Mouse (Mus musculus) cortical plate, adult 2 months (tissue): ENCODE data around the gene Cnksr3. TPM values are rescaled to one million over a fixed set of nuclear protein-coding genes. Genes with fewer than 3 reads are reported as not detected.

ENCODE experiments used
- H3K27ac ChIP-seq: fragments of 200-500 bp; 2 replicates; pipeline ENCODE4 v1.5.1; 2012; ENCODE audit warnings: low read length, control low read depth, inconsistent platforms; ENCODE audit not compliant: insufficient read depth
- H3K4me1 ChIP-seq: fragments of 200-500 bp; 2 replicates; pipeline ENCODE4 v1.6.1; 2011; ENCODE audit warnings: low read length; ENCODE audit not compliant: control insufficient read depth, insufficient read depth
- H3K4me3 ChIP-seq: fragments of 200-500 bp; 2 replicates; pipeline ENCODE4 v1.5.1; 2011; ENCODE audit warnings: mild to moderate bottlenecking, low read length, control low read depth; ENCODE audit not compliant: insufficient read depth
- CTCF ChIP-seq: fragments of 200-500 bp; IDR thresholded peaks from 2 replicates; pipeline ENCODE4 v1.5.1; 2011; ENCODE audit warnings: mild to moderate bottlenecking, control low read depth, low read length; ENCODE audit not compliant: insufficient read depth; ENCODE audit errors: extremely low read depth
- POLR2A ChIP-seq: fragments of 200-500 bp; IDR thresholded peaks from 2 replicates; pipeline ENCODE4 v1.6.1; 2011; ENCODE audit warnings: mild to moderate bottlenecking, low read length, control low read depth; ENCODE audit not compliant: insufficient read depth; ENCODE audit errors: extremely low read depth
- polyA plus RNA-seq: library from polyadenylated mRNA; depleted of rRNA; stranded (reverse); fragments of >200 nt; gene quantifications from 2 replicates; pipeline ENCODE4 v1.2.3, GENCODE M21; 2012; rRNA removed

The Cnksr3 gene
- 5.8 and 7.0 TPM in 2 replicates for polyA plus RNA-seq

DNA sequence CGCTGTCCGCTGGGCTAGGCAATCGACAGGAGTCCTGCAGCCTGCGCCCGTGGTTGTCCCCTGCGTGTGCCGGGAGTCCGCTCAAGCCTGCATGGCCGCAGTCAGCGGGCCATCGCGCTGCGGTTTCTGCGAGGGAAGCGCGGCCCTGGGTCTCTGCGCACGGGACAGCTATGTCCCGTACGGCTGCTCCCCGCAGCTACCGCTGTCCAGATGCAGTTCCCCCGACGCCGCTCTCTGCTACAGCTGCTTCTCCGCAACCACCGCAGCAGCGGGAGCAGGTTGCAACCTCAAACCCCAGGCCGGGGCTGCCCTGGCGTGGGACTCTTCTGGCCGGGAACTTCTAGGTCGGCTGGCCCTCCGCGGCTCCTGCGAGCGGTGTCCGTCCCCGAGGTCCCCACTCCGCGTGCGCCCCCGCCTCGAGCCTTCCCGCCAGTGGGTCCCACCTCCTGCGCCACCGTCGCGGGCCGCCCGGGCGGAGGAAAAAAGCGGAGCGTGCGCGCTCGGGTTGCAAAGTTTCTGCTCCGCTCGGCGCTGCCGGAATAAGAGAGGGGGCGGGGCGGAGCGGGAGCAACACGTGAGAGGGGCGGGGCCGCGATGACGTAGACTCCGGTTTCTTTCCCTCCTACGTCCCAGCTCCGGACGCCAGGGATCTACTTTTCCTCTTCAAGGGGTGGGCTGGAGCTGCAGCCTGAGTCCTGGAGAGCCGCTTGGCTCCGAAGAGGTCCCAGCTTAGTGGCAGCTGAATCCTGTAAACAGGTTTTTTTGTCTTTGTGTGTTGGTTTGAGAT is at the start of gene Cnksr3:
Gene Cnksr3 (minus strand): TSS at position 542 of the 787 bp plus-strand sequence.
- Histone ChIP-seq H3K27ac (peak within 1 kb of the TSS; percentile 93), H3K4me3 (peak within 1 kb of the TSS; percentile 44), H3K4me1 (0 out of 2 replicates have a peak, but pooled peaks cover 2% of the 10 kb centered on the region)
- TF ChIP-seq CTCF (no peak), POLR2A (peak; percentile 64)

DNA sequence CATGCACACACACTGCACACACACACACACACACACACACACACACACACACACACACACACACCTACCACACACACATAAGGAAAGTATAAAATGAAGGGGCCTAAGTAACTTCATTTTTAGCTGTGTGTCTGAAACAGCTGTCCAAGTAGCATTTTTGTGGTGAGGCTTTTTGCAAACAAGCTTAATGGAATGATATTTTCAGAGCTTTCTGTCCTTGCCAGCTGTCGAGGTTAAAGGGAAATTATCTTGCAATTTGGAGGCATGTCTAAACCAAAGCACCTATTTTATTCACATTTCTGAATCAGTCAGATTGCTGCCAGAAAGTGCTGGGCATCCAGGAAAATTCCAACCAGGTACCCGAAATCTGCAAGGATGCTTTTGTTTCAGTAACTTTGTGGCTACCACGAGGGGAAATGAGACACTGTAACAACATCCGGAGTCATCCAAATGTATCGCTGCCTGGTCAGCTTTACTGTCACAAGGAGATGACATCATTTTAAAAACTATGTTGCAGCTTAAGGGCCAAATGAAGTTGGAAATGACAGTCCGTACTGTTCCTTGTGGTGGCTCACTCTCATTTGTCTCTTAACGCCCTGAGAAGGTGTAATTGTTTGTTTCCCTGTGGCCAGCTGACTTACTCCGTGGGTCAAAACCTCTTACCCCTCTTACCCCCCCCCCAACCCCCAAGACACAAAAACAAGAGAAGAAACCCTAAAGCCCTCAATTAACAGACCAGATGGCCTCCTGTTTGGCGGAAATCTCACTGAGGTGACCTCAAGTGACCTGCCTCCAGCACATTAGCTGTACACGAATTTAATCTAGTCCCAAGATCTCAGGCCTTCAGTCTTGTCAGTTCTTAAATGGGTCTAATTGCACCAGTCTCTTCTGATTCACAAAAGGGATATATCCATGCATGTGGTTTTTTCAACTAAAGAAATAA is 48.4 kb upstream of the Cnksr3 start:
- H3K4me3 ChIP-seq: no peak overlapping the region
- TF ChIP-seq POLR2A: no peak
- no peak for TF ChIP-seq CTCF
- 0 out of 2 replicates have a peak, but pooled peaks cover 1% of the 10 kb centered on the region for H3K4me1 ChIP-seq
- no peak overlapping the region for H3K27ac ChIP-seq

DNA sequence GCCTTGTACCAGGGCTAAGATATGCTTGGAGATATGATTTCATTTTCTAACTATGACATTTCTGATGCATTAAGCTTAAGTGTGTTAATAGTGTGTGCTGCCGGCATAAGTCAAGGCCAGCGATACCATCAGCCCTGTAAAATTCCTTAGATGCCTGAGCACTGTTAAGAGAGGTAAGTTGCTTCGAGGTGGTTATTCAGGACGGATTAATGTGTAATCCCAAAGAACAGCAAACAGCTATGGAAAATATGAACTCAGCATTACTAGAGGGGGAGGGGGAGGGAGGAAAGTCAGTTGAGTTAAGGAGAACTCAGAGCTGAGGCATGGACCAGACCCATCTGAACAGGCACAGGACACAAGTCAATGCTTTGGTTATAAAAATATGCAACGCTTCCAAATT is 46.6 kb upstream of the Cnksr3 start:
- Histone ChIP-seq H3K27ac (no peak overlapping the region), H3K4me1 (no peaks in the 10 kb centered on the region), H3K4me3 (no peak overlapping the region)
- TF ChIP-seq CTCF (no peak), POLR2A (no peak)

DNA sequence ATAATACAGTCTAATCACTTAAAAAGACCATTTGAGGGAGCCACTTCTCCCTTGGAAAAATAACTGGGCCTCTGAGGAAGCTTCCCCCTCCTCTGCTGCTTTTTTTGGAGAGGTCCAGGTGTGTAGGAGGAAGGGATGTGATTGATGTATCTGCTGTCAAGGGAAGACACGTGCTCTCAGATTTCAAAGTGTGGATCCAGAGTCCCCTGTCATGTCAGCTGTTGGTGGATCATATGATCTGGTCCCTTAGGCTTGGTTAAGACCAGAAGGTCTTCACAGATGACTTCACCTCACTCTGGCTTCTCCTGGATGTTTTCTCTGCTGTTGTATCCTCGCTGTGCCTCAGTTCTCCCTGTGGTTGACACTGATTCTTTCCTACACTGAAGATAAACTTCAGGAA is 38.4 kb upstream of the Cnksr3 start:
- no peak for TF ChIP-seq POLR2A
- TF ChIP-seq CTCF: no peak
- H3K27ac ChIP-seq: no peak overlapping the region
- H3K4me3 ChIP-seq: no peak overlapping the region

DNA sequence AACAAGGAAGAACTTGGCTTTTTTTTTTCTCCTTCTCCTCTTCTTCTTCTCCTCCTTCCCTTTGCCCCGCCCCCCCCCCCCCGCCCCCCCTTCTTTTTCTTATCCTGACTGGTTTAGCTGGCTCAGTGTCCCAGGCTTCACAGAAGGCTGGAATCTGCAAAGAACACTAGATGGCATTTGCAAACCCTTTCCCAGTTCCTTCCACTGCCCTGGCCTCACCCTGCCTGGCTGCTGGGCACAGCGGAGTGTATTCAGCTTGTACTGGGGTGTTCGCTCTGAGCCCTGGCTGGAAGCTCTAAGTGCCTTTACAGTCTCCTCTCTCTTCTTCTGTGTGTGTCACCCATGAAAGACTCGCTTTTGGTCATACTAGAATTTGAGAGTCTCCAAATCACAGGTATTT is 22.6 kb upstream of the Cnksr3 start:
- no peak for TF ChIP-seq POLR2A
- TF ChIP-seq CTCF: no peak
- H3K4me3 ChIP-seq: no peak overlapping the region
- no peaks in the 10 kb centered on the region for H3K4me1 ChIP-seq
- no peak overlapping the region for H3K27ac ChIP-seq

More for the DNA sequence above, 38.4 kb upstream of the Cnksr3 start:
- no peaks in the 10 kb centered on the region for H3K4me1 ChIP-seq

DNA sequence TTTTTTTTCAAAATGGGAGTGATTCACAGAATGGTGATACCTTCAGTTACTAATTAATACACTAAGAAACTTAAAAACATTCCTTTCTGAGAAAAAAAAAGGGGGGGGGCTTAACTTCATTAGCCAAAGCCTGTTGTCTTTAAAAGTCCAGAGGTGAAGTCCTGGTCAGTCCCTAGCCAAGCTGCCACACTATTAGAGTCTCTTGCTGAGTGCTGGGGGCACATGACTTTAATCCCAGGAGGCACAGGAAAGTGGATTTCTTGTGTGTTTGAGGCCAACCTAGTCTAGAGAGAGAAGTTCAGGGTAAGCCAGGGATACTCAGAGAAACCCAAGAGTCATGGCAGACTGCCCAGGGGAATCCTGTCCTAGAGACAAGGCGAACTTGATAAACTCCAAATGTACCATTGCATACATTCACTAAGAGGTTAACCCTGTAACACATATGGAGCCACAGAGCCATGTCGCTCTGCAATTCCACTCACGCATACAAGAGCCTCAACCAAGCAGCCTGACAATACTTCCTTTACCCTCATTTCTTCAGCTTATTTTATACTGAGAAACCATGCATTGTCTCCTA is 5.6 kb upstream of the Cnksr3 start:
- Histone ChIP-seq H3K4me1 (no peaks in the 10 kb centered on the region), H3K4me3 (no peak overlapping the region), H3K27ac (no peak overlapping the region)
- TF ChIP-seq CTCF (no peak), POLR2A (no peak)

DNA sequence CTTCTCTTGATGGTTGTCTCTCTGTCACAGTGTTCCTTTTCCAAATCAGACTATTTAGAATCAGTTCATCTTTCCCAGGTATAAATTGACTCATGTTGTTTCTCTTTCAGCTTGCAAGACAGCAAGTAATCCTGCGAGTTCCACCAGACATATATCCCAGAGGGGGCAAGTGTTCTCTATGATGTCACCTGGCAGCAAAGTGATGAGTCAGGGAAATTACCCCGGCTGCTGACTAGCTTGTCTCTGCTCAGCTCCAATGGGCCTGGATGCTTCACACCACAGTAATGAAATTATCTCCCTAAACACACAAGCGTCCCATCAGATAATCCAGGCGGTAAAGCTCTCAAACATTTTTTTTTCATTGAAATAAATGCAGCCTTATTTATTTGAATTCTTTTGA is 2.7 kb upstream of the Cnksr3 start:
- Histone ChIP-seq H3K4me3 (no peak overlapping the region), H3K4me1 (0 out of 2 replicates have a peak, but pooled peaks cover 2% of the 10 kb centered on the region), H3K27ac (no peak overlapping the region)
- TF ChIP-seq POLR2A (no peak), CTCF (no peak)

DNA sequence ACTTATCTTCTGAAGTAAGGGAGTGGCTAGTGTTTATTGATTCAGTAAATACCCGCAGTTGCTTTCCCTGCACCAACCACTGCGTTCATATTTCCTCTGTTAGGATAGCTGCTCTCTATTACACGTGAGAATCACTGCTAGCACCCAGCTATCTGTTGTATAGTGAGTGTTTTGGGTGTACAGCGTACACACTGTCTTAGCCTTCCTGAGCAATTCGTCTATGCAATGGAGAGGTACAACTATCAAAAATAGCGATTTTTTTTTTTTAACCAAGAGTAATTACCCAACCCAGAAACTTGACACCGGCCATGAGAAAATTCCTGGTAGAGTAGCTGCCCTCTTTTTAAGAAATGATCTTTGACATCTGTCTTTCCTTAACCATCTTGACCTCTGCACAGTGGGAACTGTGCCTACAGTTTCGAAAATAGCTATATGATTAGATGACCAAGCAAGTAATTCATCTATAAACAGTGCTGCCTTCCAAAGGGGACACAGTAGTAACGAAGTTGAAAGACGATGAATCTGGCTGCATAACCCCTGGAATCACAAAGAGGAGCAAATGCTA is 1.1 kb upstream of the Cnksr3 start:
- TF ChIP-seq CTCF (no peak), POLR2A (no peak)
- Histone ChIP-seq H3K4me3 (no peak overlapping the region; the same call in 1 of the 2 replicates), H3K27ac (no peak overlapping the region), H3K4me1 (0 out of 2 replicates have a peak, but pooled peaks cover 2% of the 10 kb centered on the region)

DNA sequence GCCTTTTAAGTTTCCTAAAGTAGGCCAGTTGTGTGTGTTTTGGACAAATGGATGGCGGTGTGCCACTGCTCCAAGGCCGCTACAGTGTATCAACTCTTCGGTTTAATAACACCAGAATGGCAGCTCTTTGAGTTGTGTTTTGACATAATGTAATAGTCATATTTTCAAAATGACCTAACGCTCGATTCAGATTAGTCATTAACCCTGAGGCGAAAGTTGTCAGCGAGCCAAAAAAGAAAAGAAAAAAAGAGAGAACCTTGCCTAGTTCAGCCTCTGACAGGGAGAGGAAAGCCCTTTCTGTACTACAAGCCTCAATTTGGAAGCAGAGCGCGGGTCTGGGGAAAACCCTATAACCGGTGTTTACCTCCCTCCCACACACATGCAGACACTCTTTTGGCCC is 500 bp upstream of the Cnksr3 start:
- H3K27ac ChIP-seq: peak overlapping the region; percentile 53
- H3K4me3 ChIP-seq: peak overlapping the region; percentile 44
- 0 out of 2 replicates have a peak, but pooled peaks cover 2% of the 10 kb centered on the region for H3K4me1 ChIP-seq
- TF ChIP-seq POLR2A: no peak
- TF ChIP-seq CTCF: no peak
